ENCODE assay signal across 26 mouse cellular contexts in genomic region chr10:42259602-42260001, GRCm38 (mm10). TPM values are rescaled to one million over a fixed set of nuclear protein-coding genes. Genes with fewer than 3 reads are reported as not detected.
DNase-seq lines count a peak whose midpoint lies in the region; ATAC-seq and TF ChIP-seq lines count a peak whose summit lies in the region.
"Had no signal": no experiment of that assay in that cellular context is flagged by ENCODE, and none has a peak within 500 bp of the region (broad histone marks: within the 10 kb centered on the region; RNA-seq: fewer than 3 reads in every experiment).

No protein-coding gene starts in this region.

- WGBS in heart, embryonic 13.5 days, result 78% methylated on average over 4 of the region's 4 CpGs
- 73% methylated on average over 4 of the region's 4 CpGs for WGBS in heart, adult 2 months
- 71% methylated on average over 4 of the region's 4 CpGs for WGBS in liver, embryonic 13.5 days (ENCODE audit: insufficient replicate concordance)
- WGBS in liver, embryonic 16.5 days (ENCODE audit: insufficient replicate concordance), result 77% methylated on average over 4 of the region's 4 CpGs
- WGBS in forebrain, embryonic 11.5 days, result 87% methylated on average over 4 of the region's 4 CpGs
- WGBS in hindbrain, embryonic 16.5 days, result 72% methylated on average over 4 of the region's 4 CpGs

- peak overlapping the region; percentile 40 for H3K4me2 ChIP-seq in heart, embryonic 13.5 days
- peak overlapping the region; percentile 70 for H3K4me2 ChIP-seq in liver, embryonic 13.5 days
- H3K4me2 ChIP-seq in liver, embryonic 16.5 days (ENCODE audit: low read depth, low read length), result 0 out of 2 replicates have a peak overlapping the region, but pooled peaks have one; percentile 19
- H3K4me2 ChIP-seq in forebrain, embryonic 11.5 days (ENCODE audit: low read depth, low read length, severe bottlenecking), result no peak overlapping the region
- no peak overlapping the region for H3K4me2 ChIP-seq in hindbrain, embryonic 16.5 days (ENCODE audit: low read length)
- H3K4me2 ChIP-seq: heart, embryonic 15.5 days; hindbrain, embryonic 13.5 days had no signal

- H3K27ac ChIP-seq in heart, embryonic 13.5 days (replicated peaks), result no peak overlapping the region
- H3K27ac ChIP-seq in heart, adult 2 months, result no peak overlapping the region
- peak overlapping the region; percentile 97 for H3K27ac ChIP-seq in liver, embryonic 13.5 days
- H3K27ac ChIP-seq in liver, embryonic 16.5 days (ENCODE audit: low read length), result peak overlapping the region; percentile 98
- no peak overlapping the region for H3K27ac ChIP-seq in forebrain, embryonic 11.5 days (ENCODE audit: low read depth, low read length)
- no peak overlapping the region for H3K27ac ChIP-seq in hindbrain, embryonic 16.5 days (ENCODE audit: low read depth, low read length)
- H3K27ac ChIP-seq: forebrain, embryonic 10.5 days; heart, embryonic 15.5 days; hindbrain, embryonic 10.5 days; hindbrain, embryonic 13.5 days; hindbrain, postnatal 0 days had no signal

- TF ChIP-seq POLR2A in heart, adult 2 months (IDR thresholded peaks at IDR 0.05; ENCODE audit: insufficient read depth, low read depth, low read length), result no peak

- H3K27me3 ChIP-seq in heart, embryonic 13.5 days (replicated peaks), result no peaks in the 10 kb centered on the region
- H3K27me3 ChIP-seq in heart, adult 2 months (ENCODE audit: control insufficient read depth, insufficient read depth, low read length), result no peaks in the 10 kb centered on the region
- H3K27me3 ChIP-seq in liver, embryonic 13.5 days, result no peaks in the 10 kb centered on the region
- no peaks in the 10 kb centered on the region for H3K27me3 ChIP-seq in liver, embryonic 16.5 days (ENCODE audit: control insufficient read depth, insufficient read depth, low read depth, low read length)
- no peaks in the 10 kb centered on the region for H3K27me3 ChIP-seq in forebrain, embryonic 11.5 days (ENCODE audit: control insufficient read depth, insufficient read depth, low read length)
- no peaks in the 10 kb centered on the region for H3K27me3 ChIP-seq in hindbrain, embryonic 16.5 days (replicated peaks; ENCODE audit: control insufficient read depth, insufficient read depth, low read length)
- H3K27me3 ChIP-seq: heart, embryonic 15.5 days; hindbrain, embryonic 13.5 days had no signal

- TF ChIP-seq CTCF in heart, adult 2 months (IDR thresholded peaks at IDR 0.05), result no peak

- no peak overlapping the region for H3K9ac ChIP-seq in heart, embryonic 13.5 days
- H3K9ac ChIP-seq in heart, adult 2 months (ENCODE audit: low read depth, low read length), result no peak overlapping the region
- H3K9ac ChIP-seq in liver, embryonic 13.5 days, result peak overlapping the region; percentile 77
- H3K9ac ChIP-seq in liver, embryonic 16.5 days (ENCODE audit: low read depth, low read length), result peak overlapping the region; percentile 70
- H3K9ac ChIP-seq in forebrain, embryonic 11.5 days (ENCODE audit: low read length), result no peak overlapping the region
- H3K9ac ChIP-seq in hindbrain, embryonic 16.5 days (ENCODE audit: low read depth, low read length), result no peak overlapping the region
- H3K9ac ChIP-seq: forebrain, postnatal 0 days; heart, embryonic 15.5 days; hindbrain, embryonic 13.5 days had no signal

- DNase-seq in adrenal gland, postnatal 10 days, result peak; percentile 58
- no peak for DNase-seq in adrenal gland, adult 18-20 months (ENCODE audit: low spot score in 2 of 2)
- DNase-seq in heart, adult 2 months, result no peak
- no peak for DNase-seq in liver, embryonic 13.5 days
- DNase-seq in forebrain, embryonic 11.5 days (ENCODE audit: low spot score), result no peak
- DNase-seq: adrenal gland, postnatal 36 days; cerebellum, adult 18-20 months; cerebellum, adult 9-10 months; cerebellum, postnatal 14 days; forebrain, postnatal 0 days; gastrocnemius, adult 2 months; gastrocnemius, postnatal 14 days; heart, adult 11 months; heart, postnatal 10 days; heart, postnatal 36 days had no signal

- intact Hi-C loops in heart, adult 2 months (cut with DNase I), result no loop called here

- no peaks in the 10 kb centered on the region for H3K9me3 ChIP-seq in heart, embryonic 13.5 days
- no peaks in the 10 kb centered on the region for H3K9me3 ChIP-seq in liver, embryonic 13.5 days (replicated peaks)
- no peaks in the 10 kb centered on the region for H3K9me3 ChIP-seq in liver, embryonic 16.5 days (replicated peaks; ENCODE audit: control insufficient read depth, low read length)
- no peaks in the 10 kb centered on the region for H3K9me3 ChIP-seq in forebrain, embryonic 11.5 days (ENCODE audit: control insufficient read depth, low read length)
- H3K9me3 ChIP-seq in hindbrain, embryonic 16.5 days (ENCODE audit: control insufficient read depth, low read length), result no peaks in the 10 kb centered on the region
- H3K9me3 ChIP-seq: forebrain, embryonic 10.5 days; heart, embryonic 15.5 days; hindbrain, embryonic 10.5 days; hindbrain, embryonic 13.5 days had no signal

- no peak for TF ChIP-seq EP300 in heart, adult 2 months (IDR thresholded peaks at IDR 0.05; ENCODE audit: insufficient read depth, low read depth, low read length)

- peaks cover 10% of the 10 kb centered on the region for H3K79me2 ChIP-seq in heart, adult 2 months (replicated peaks; ENCODE audit: control insufficient read depth, insufficient read depth, low read length)

- H3K36me3 ChIP-seq in heart, embryonic 13.5 days, result peaks cover 21% of the 10 kb centered on the region
- H3K36me3 ChIP-seq in heart, adult 2 months (ENCODE audit: control insufficient read depth, insufficient read depth, low read length), result peaks cover 27% of the 10 kb centered on the region
- peaks cover 98% of the 10 kb centered on the region for H3K36me3 ChIP-seq in liver, embryonic 13.5 days
- peaks cover 66% of the 10 kb centered on the region for H3K36me3 ChIP-seq in liver, embryonic 16.5 days (ENCODE audit: control insufficient read depth, insufficient read depth)
- no peaks in the 10 kb centered on the region for H3K36me3 ChIP-seq in forebrain, embryonic 11.5 days (ENCODE audit: control insufficient read depth, insufficient read depth, low read length)
- H3K36me3 ChIP-seq in hindbrain, embryonic 16.5 days (ENCODE audit: control insufficient read depth, insufficient read depth, low read length), result no peaks in the 10 kb centered on the region
- H3K36me3 ChIP-seq: forebrain, embryonic 10.5 days; heart, embryonic 15.5 days; hindbrain, embryonic 13.5 days had no signal

- H3K4me1 ChIP-seq in heart, embryonic 13.5 days, result peaks cover 54% of the 10 kb centered on the region
- H3K4me1 ChIP-seq in heart, adult 2 months (ENCODE audit: control insufficient read depth, insufficient read depth, low read length), result peaks cover 11% of the 10 kb centered on the region
- peaks cover 97% of the 10 kb centered on the region for H3K4me1 ChIP-seq in liver, embryonic 13.5 days (replicated peaks)
- H3K4me1 ChIP-seq in liver, embryonic 16.5 days (ENCODE audit: control insufficient read depth, low read depth, low read length), result peaks cover 77% of the 10 kb centered on the region
- H3K4me1 ChIP-seq in forebrain, embryonic 11.5 days (replicated peaks; ENCODE audit: control insufficient read depth, insufficient read depth, low read length), result no peaks in the 10 kb centered on the region
- H3K4me1 ChIP-seq in hindbrain, embryonic 16.5 days (ENCODE audit: control insufficient read depth, insufficient read depth, low read depth, low read length), result no peaks in the 10 kb centered on the region
- H3K4me1 ChIP-seq: hindbrain, embryonic 13.5 days had no signal

- no peak overlapping the region for H3K4me3 ChIP-seq in heart, embryonic 13.5 days
- no peak overlapping the region for H3K4me3 ChIP-seq in heart, adult 2 months
- no peak overlapping the region for H3K4me3 ChIP-seq in liver, embryonic 13.5 days (replicated peaks)
- H3K4me3 ChIP-seq in liver, embryonic 16.5 days (ENCODE audit: low read depth, low read length), result no peak overlapping the region
- no peak overlapping the region for H3K4me3 ChIP-seq in forebrain, embryonic 11.5 days (ENCODE audit: low read depth, low read length)
- H3K4me3 ChIP-seq in hindbrain, embryonic 16.5 days (ENCODE audit: low read length), result no peak overlapping the region
- H3K4me3 ChIP-seq: forebrain, embryonic 10.5 days; gastrocnemius, adult 2 months; heart, embryonic 15.5 days; hindbrain, embryonic 10.5 days; hindbrain, embryonic 13.5 days had no signal

- ATAC-seq in heart, embryonic 13.5 days (ENCODE audit: extremely low read depth, insufficient number of reproducible peaks, low FRiP score, low TSS enrichment), result no peak
- no peak for ATAC-seq in liver, embryonic 13.5 days (ENCODE audit: low read depth)
- no peak for ATAC-seq in liver, embryonic 16.5 days (ENCODE audit: low read depth)
- ATAC-seq in forebrain, embryonic 11.5 days (replicated peaks; ENCODE audit: low FRiP score), result no peak
- ATAC-seq in hindbrain, embryonic 16.5 days, result no peak
- ATAC-seq: activated CD4-positive, CD25-positive, alpha-beta regulatory T cell, adult 4 months; forebrain, embryonic 14.5 days; forebrain, postnatal 0 days; hindbrain, postnatal 0 days; inflammation-experienced regulatory T-cells, adult 6 months had no signal

RNA-seq across cellular contexts. Expression of gene Foxo3, which starts 17.0 kb away (rescaled TPM):
- 10 to 100 TPM; 45.4 to 48.2 TPM for total RNA-seq in adrenal gland, postnatal 10 days (2021)
- 10 to 100 TPM; 48.9 to 63.3 TPM for total RNA-seq in adrenal gland, adult 18-20 months (2021)
- polyA plus RNA-seq in heart, embryonic 13.5 days (2015; fragmentation: Nextera tagmentation; extraction: Ambion mirVana), result 4.4 and 4.8 TPM in 2 replicates
- 10 to 100 TPM; 72.5 to 89.5 TPM for total RNA-seq in heart, adult 2 months (2021)
- 26.7 and 32.7 TPM in 2 replicates for polyA plus RNA-seq in heart, adult 2 months (2012; rRNA removed)
- 14.5 and 15.2 TPM in 2 replicates for polyA plus RNA-seq in liver, embryonic 13.5 days (2015; fragmentation: Nextera tagmentation; extraction: Ambion mirVana)
- 12.7 and 13.7 TPM in 2 replicates for polyA plus RNA-seq in liver, embryonic 16.5 days (2015; fragmentation: Nextera tagmentation; extraction: Ambion mirVana)
- 4.2 and 4.4 TPM in 2 replicates for polyA plus RNA-seq in forebrain, embryonic 11.5 days (2014; fragmentation: Nextera tagmentation; extraction: Ambion mirVana)
- polyA plus RNA-seq in hindbrain, embryonic 16.5 days (2015; fragmentation: Nextera tagmentation; extraction: Ambion mirVana), result 4.3 and 4.4 TPM in 2 replicates

Comparison
In these comparisons a context has a peak if more than half of its experiments do, and no peak if none do; other contexts are left out.
1. H3K27ac ChIP-seq: peak in liver, embryonic 13.5 days (single experiment) and liver, embryonic 16.5 days (single experiment); none in heart, embryonic 13.5 days (single experiment), heart, adult 2 months (single experiment), forebrain, embryonic 11.5 days (single experiment) and hindbrain, embryonic 16.5 days (single experiment).
2. H3K4me2 ChIP-seq: peak in heart, embryonic 13.5 days (single experiment), liver, embryonic 13.5 days (single experiment) and liver, embryonic 16.5 days (single experiment); none in forebrain, embryonic 11.5 days (single experiment) and hindbrain, embryonic 16.5 days (single experiment).
3. H3K9ac ChIP-seq: peak in liver, embryonic 13.5 days (single experiment) and liver, embryonic 16.5 days (single experiment); none in heart, embryonic 13.5 days (single experiment), heart, adult 2 months (single experiment), forebrain, embryonic 11.5 days (single experiment) and hindbrain, embryonic 16.5 days (single experiment).